8 mouse cellular contexts compared by ENCODE assay signal in the genomic region with DNA sequence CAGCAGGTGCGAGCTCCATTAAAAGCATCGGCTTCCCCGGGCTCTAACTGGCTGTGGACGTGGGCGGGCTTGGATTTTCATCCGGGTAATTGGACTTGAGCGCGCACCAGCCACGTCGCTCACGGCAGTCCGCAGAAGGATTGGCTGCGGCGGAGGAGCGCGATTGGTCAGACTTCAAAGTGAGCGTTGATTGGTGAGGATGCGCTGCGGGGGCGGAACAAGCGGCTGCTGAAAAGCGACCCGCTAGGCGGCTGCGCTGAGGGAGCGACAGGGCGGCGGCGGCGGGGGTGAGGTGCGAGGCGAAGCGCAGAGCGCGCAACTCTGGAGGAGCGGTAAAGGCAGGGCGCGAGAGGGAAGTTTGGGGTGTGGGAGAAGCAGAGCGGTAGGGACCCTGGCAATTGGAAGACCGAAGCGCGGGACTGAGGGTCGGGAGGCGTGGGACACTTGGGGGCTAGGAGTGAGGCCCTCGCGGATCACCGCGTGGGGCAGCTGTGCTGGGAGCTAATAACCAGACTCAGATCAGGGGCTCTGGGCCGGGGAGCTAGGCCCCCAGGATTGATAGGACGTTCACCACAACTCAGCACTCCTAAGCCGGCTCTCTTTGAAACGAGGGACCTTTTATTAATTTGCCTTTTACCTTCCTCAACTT. TPM values are rescaled to one million over a fixed set of nuclear protein-coding genes. Genes with fewer than 3 reads are reported as not detected.
DNase-seq lines count a peak whose midpoint lies in the region; ATAC-seq and TF ChIP-seq lines count a peak whose summit lies in the region.

A gene (plus strand): TSS at position 243 of the 649 bp plus-strand sequence.

- H3K79me3 ChIP-seq in C2C12 (ENCODE audit: low read depth) = no peaks in the 10 kb centered on the region

- no peaks in the 10 kb centered on the region for H3K36me3 ChIP-seq in C2C12 (ENCODE audit: control insufficient read depth, insufficient read depth)
- no peaks in the 10 kb centered on the region for H3K36me3 ChIP-seq in heart, embryonic 12.5 days
- no peaks in the 10 kb centered on the region for H3K36me3 ChIP-seq in kidney, embryonic 16.5 days (ENCODE audit: insufficient read depth, low read length)

- WGBS in heart, embryonic 12.5 days = 8% methylated on average over 52 of the region's 52 CpGs
- 8% methylated on average over 51 of the region's 52 CpGs for WGBS in kidney, embryonic 16.5 days

- no peaks in the 10 kb centered on the region for H3K79me2 ChIP-seq in C2C12 (ENCODE audit: control insufficient read depth, insufficient read depth)

- peak; percentile 98 for ATAC-seq in heart, embryonic 12.5 days (ENCODE audit: insufficient number of reproducible peaks, low FRiP score)
- peak; percentile 100 for ATAC-seq in kidney, embryonic 16.5 days (ENCODE audit: low FRiP score, low TSS enrichment)

- TF ChIP-seq CTCF in C2C12 (IDR thresholded peaks at IDR 0.05; ENCODE audit: control insufficient read depth, insufficient read depth, insufficient read length) = no peak

- no peaks in the 10 kb centered on the region for H3K9me3 ChIP-seq in heart, embryonic 12.5 days (replicated peaks)
- H3K9me3 ChIP-seq in kidney, embryonic 16.5 days (ENCODE audit: low read length) = no peaks in the 10 kb centered on the region

- peak within 1 kb of the TSS; percentile 59 for H3ac ChIP-seq in C2C12 (ENCODE audit: control insufficient read depth, insufficient read length, low read depth)

- H3K27ac ChIP-seq in heart, embryonic 12.5 days (ENCODE audit: poor library complexity, severe bottlenecking) = no peak within 1 kb of the TSS
- H3K27ac ChIP-seq in kidney, embryonic 16.5 days (ENCODE audit: low read length) = no peak within 1 kb of the TSS

- H3K4me2 ChIP-seq in heart, embryonic 12.5 days = peak within 1 kb of the TSS; percentile 78
- H3K4me2 ChIP-seq in kidney, embryonic 16.5 days (replicated peaks; ENCODE audit: low read depth, low read length) = peak within 1 kb of the TSS; percentile 77

- peak within 1 kb of the TSS; percentile 22; the same call in 1 of the 2 replicates for H3K9ac ChIP-seq in heart, embryonic 12.5 days
- H3K9ac ChIP-seq in kidney, embryonic 16.5 days (replicated peaks; ENCODE audit: low read length) = peak within 1 kb of the TSS; percentile 53

- H3K4me1 ChIP-seq in heart, embryonic 12.5 days (replicated peaks) = peaks cover 3% of the 10 kb centered on the region; the same call in 1 of the 2 replicates
- peaks cover 10% of the 10 kb centered on the region; the same call in 1 of the 2 replicates for H3K4me1 ChIP-seq in kidney, embryonic 16.5 days (ENCODE audit: insufficient read depth, low read length)

- H3K27me3 ChIP-seq in C2C12 (ENCODE audit: control insufficient read depth, insufficient read depth, insufficient read length) = peaks cover 10% of the 10 kb centered on the region
- H3K27me3 ChIP-seq in heart, embryonic 12.5 days (replicated peaks) = peaks cover 5% of the 10 kb centered on the region
- H3K27me3 ChIP-seq in kidney, embryonic 16.5 days (ENCODE audit: insufficient read depth, low read length) = 0 out of 2 replicates have a peak, but pooled peaks cover 2% of the 10 kb centered on the region

- peak; percentile 41 for DNase-seq in c-Kit-negative CD71-positive TER-119-positive erythroid progenitor cells, embryonic 14.5 days (ENCODE audit: low read depth, low spot score)
- peak; percentile 62 for DNase-seq in fat pad, adult 2 months (ENCODE audit: extremely low read depth, low read depth, low spot score)
- peak; percentile 90 for DNase-seq in liver
- DNase-seq in monocyte, adult 2 months (ENCODE audit: low read depth in 1 of 2, low spot score in 2 of 2) = peak; percentile 69 to 86
- peak; percentile 74 to 80 for DNase-seq in spleen, postnatal 14 days (ENCODE audit: low spot score in 2 of 2)

- H3K4me3 ChIP-seq in C2C12 (ENCODE audit: insufficient read depth, poor library complexity, severe bottlenecking) = peak within 1 kb of the TSS; percentile 6
- H3K4me3 ChIP-seq in heart, embryonic 12.5 days = peak within 1 kb of the TSS; percentile 54
- peak within 1 kb of the TSS; percentile 52 for H3K4me3 ChIP-seq in kidney, embryonic 16.5 days (ENCODE audit: low read length)

TF ChIP-seq in C2C12, 6 proteins besides CTCF, POLR2A, EP300 and RAD21:
- peak; percentile 69 for TF ChIP-seq MAX (IDR thresholded peaks at IDR 0.05)
- no peak for TF ChIP-seq CEBPB (IDR thresholded peaks at IDR 0.05; ENCODE audit: low read depth)

RNA-seq across cellular contexts. Expression of the gene that starts here (rescaled TPM):
- polyA plus RNA-seq in C2C12 (2012; fragmentation: generic; extraction: Trizol) = 7.5 TPM
- 8.5 and 9.7 TPM in 2 replicates for polyA plus RNA-seq in heart, embryonic 12.5 days (2016; fragmentation: Nextera tagmentation; extraction: Ambion mirVana)
- polyA plus RNA-seq in kidney, embryonic 16.5 days (2015; fragmentation: Nextera tagmentation; extraction: Ambion mirVana) = 12.1 and 13.8 TPM in 2 replicates
